Mouse (Mus musculus): ENCODE data around the gene As3mt.
A peak's percentile ranks its signal among the peaks of the same experiment; 100 is the strongest.

The As3mt gene

GRCm38 (mm10) chr19:46701156-46701555, 6.1 kb upstream of the As3mt start:
- no peak for DNase-seq

DNA sequence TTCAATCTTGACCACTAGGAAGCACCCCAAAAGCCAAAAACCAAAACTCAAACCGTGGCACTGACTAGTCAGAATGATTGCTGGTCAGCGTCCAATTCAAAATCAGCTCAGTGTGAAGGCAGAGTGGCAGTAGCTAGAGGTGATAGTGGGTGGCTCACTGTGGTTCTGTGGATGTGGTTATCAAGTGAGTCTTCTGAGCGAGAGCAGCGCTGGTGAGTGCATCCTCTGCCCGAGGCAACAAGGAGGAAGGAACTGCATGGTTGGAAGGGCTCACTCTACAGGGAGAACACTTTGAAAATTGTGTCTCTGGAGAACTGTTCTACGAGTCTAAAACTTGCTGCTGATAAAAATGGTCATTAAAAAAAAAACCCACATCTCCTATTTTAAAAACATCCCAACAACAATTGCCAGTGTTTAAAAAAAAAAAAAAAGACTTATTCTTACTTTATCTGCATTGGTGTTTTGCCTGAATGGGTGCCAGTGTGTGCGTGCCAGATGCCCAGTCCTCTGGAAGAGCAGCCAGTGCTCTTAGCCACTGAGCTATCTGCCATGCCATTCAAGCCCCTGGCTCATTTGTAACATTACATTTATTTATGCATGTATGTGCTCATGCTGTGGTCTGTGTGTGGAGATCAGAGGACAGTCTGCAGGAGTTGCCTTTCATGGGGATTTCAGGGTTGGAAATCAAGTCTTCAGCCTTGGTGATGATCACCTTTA, 1.3 kb upstream of the As3mt start:
- DNase-seq: no peak

DNA sequence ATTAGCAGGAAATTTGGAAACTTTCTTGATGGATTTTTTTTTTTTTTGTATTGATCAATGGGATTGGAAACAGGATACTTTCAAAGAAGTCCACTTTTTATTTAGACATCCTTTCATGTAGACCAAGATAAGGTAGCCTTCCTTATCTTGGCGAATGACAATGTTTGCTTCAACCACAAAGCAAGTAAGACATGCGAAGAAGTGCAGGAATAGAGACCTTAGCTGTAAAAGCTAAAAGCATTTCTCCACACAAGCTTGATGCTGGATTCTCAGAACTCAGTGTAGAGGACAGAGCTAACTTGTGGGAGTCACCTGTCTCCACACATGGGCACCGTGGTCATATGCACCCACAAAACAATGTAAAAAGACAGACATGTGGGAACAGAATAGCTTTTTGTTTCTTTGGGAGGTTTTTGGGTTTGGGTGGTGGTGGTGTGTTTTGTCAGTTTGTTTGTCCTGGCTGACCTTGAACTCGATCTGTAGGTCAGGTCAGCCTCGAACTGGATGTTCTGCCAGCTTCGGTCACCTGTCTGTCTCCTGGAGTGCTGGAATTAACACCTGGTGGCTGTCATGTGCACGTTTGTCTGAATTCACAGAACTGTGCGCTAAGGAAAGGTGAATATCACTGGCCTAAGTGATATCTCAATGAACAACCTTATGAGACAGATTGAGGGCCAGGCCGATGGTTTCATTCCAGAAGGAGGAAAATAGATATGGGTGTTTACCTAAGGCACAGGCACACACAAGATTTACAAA, 540 bp upstream of the As3mt start:
- DNase-seq: no peak

- no peak for DNase-seq
Measured at GRCm38 (mm10) chr19:46710614-46711013, 3.4 kb downstream of the As3mt start.

- no peak for DNase-seq
Measured at GRCm38 (mm10) chr19:46714234-46714633, 7.0 kb downstream of the As3mt start.

DNA sequence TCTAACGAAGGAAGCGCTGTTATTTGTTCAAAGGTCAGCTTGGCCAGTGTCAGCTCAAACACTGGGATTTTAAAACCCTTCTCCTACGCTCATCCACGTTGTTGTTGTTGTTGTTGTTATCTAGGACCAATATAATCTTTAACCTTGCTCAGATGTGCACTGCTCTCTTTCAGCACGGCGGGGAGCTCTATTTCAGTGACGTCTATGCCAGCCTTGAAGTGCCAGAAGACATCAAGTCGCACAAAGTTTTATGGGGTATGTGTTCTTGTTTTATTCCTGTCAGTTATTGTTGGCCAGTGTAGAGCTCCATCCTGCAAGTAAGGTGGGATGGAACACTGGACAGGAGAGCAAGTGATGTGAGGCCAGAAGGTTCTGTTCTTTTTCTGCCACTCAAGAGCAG, 7.8 kb downstream of the As3mt start:
- DNase-seq: no peak

DNA sequence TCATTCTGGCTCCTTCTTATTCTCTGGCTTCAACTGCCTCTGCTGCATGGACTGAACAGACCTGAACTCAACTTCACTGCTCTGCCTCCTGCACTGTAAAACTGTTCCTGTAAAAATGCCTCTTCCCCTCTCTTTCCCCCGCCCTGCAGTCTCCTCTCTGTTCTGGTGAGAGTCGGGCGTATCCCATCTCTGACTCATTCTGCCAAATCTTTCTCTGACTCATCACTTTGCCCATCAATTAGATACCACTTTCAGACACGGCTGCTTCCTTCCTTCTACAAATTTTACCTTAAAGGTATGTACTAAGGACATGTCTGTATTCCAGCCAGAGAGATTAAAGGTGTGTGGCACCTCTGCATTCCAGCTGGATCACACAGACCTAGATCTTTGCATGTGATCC, 10.9 kb downstream of the As3mt start:
- DNase-seq: no peak

GRCm38 (mm10) chr19:46724411-46724810, 17.2 kb downstream of the As3mt start:
- no peak for DNase-seq

GRCm38 (mm10) chr19:46726142-46726541, 18.9 kb downstream of the As3mt start:
- DNase-seq: no peak

DNA sequence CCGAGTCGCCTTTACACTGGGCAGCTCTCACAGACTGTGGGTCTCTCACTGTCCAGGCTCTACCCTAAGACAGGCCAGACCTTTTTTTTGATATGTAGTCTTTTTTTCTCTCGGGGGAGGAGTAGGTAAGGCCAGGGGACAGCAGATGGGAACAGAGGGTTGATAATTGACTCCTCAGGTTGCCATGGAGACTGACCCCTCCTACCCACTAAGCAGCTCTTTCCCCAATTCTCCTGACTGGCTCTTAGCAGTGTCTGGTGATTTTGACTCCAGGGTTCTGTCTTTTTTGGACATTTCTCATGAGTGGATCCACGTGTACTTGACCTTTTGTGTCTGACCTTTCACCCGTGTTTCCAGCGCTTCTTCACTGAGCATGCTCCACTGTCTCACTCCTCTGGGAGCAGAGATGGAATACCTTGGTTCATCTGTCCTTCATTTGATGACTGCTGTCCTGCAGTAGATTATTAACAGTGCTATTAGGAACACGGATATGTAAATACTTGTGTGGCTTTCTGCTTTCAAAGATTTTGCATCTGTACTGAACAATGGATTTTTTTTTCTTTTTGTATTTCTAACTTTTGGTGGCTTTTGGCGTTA, 20.0 kb downstream of the As3mt start:
- DNase-seq: no peak

GRCm38 (mm10) chr19:46727945-46728540, 20.8 kb downstream of the As3mt start:
- DNase-seq: no peak

DNA sequence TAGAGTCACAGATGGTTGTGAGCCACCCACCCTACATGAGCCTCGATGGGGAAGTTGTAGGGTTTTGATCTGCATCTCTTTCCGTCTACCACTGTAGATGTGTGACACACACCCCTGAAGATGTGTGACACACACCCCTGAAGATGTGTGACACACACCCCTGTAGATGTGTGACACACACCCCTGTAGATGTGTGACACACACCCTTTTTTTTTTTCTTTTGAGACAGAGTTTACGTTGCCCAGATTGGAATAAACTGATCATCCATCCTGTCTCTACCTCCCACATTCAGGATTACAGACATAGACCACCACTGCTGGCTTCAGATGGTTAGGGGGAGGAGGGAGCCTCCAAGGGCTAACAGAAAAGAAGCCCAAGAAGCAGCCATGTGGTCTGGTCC, 21.7 kb downstream of the As3mt start:
- no peak for DNase-seq

DNA sequence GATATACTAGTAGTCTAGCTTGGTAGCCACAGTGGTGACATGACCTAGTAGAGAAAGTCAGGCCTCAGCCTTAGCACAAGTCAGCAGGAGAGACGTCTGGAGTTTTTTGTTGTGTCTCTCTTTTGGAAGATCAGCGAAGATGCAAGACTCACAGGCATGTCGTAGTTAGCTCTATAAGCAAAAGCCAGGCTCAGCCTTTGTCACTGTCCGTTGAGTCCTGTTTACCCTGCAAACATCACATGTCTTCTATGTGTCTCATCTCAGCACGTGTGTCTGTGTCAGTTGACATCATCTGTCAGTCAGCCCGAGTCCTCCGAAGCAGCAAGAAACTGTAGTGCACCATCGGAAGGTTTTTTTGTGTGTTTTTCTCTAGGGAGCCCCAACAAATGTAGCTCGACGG, 24.1 kb downstream of the As3mt start:
- no peak for DNase-seq

DNA sequence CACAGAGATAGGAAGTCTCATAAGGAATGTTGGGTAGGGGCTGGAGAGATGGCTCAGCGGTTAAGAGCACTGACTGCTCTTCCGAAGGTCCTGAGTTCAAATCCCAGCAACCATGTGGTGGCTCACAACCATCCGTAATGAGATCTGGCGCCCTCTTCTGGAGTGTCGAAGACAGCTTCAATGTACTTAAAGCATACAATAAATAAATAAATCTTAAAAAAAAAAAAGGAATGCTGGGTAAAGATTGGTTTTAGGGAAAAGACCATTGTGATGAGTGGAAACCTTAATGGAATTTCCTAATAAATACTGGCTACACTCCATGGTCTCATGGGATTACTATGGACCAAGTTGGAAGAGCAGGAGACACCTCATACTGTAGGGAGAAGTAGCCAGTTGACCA, 25.4 kb downstream of the As3mt start:
- peak; percentile 31 for DNase-seq

- no peak for DNase-seq
Measured at GRCm38 (mm10) chr19:46733626-46734025, 26.4 kb downstream of the As3mt start.

DNA sequence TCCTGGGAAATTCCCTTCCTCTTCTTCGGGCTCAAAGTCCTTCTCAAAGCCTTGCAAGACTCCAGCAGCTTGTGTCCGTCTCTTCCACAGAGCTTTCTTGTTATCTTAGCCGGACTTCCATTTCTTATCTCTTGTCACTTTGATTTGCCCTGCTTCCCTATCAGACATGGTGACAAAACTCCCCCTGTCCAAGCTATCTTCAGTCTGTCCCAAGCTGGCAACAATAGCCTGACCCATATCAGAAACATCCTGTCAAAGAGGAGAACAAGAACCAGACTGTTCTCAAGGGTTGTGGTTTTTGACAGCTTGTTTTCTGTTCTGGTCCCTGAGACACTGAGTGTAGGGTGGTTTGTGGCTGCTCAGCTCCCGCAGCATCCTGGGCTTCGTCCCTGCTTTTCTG, 28.0 kb downstream of the As3mt start:
- no peak for DNase-seq

GRCm38 (mm10) chr19:46737106-46737505, 29.8 kb downstream of the As3mt start:
- DNase-seq: peak; percentile 69

GRCm38 (mm10) chr19:46740341-46741008, 33.2 kb downstream of the As3mt start:
- peak; percentile 76 for DNase-seq

GRCm38 (mm10) chr19:46741574-46741973, 34.3 kb downstream of the As3mt start:
- no peak for DNase-seq

GRCm38 (mm10) chr19:46744681-46745080, 37.4 kb downstream of the As3mt start:
- DNase-seq: no peak

DNA sequence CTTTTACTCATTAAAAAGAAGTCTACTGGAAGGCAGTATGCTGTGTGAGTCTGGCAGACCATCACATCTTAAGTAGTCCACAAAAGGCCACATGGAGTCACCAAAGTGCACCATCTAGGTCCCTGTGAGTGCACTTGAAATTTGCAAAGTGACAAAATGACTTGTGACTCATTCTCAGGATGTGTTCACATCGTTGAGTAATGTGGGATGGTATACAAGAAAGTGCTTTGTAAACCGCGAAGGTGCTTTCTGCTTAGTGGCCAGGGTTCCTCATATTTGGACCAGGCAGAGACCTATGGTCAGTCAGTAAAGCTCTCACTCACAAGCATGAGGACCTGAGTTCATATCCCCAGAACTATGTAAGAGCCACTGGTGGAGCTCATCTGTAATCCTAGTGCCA, 40.5 kb downstream of the As3mt start:
- DNase-seq: no peak

DNA sequence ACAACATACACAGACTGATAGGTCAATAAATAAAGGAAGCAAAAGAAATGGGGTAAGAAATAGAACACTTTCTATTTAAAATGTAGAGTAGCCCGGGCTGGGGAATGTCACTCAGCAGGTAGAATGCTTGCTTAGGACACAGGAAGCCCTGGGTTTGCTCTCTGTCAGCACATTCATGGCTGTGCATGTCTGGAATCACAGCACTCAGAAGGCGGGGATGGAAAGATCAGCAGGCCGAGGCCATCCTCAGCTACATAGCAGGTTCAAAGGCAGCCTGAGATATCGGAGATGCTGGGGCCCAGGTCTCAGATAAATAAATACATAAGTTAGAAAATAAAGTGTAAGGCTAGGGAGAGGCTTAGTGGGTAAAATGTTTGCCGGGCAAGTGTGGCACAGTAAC, 45.0 kb downstream of the As3mt start:
- no peak for DNase-seq

DNA sequence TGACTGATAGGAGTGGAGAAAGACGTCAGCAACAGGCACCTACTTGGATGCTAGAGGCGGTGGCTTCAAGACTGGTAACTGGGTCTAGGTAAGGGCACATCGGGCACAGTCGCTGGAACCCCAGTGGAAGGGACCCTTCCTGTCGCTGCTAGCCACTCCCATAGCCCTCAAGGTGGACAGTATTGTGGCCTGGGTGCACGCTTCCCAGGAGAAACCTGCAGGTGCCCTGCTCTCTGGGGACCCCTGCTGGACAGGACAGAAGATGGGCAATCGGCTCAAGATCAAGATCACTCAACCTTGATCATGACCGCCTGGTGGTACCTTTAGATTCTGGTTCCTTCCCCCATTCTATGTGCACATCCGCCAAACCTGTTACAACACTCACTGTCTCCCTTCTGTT, 47.8 kb downstream of the As3mt start:
- DNase-seq: peak; percentile 55

Measured in thymus, postnatal 14 days (tissue).